Mouse (Mus musculus) liver, embryonic 18 days (tissue): Measurements from ENCODE around the gene Cd274. TPM values are rescaled to one million over a fixed set of nuclear protein-coding genes. Genes with fewer than 3 reads are reported as not detected.

Source experiments
- polyA plus RNA-seq: library from polyadenylated mRNA; depleted of rRNA; stranded (reverse); fragments of >200 nt; gene quantifications from 2 replicates; pipeline ENCODE4 v1.2.3, GENCODE M21; 2012; rRNA removed

The Cd274 gene
- 5.8 and 6.8 TPM in 2 replicates for polyA plus RNA-seq

GRCm38 (mm10) chr19:29366969-29367622, at the start of gene Cd274, which contains the start of gene Plgrkt:
TSS of gene Cd274 (plus strand) at chr19:29367455.
TSS of gene Plgrkt (minus strand) at chr19:29367390.

GRCm38 (mm10) chr19:29325053-29325851, 42.0 kb upstream of the Cd274 start, which contains the start of gene Insl6:
TSS of gene Insl6 (minus strand) at chr19:29325356.

GRCm38 (mm10) chr19:29334068-29334745, 33.0 kb upstream of the Cd274 start, which contains the start of gene Rln1:
TSS of gene Rln1 (minus strand) at chr19:29334670.

GRCm38 (mm10) chr19:29410619-29411018, 43.4 kb downstream of the Cd274 start, which contains the start of gene Pdcd1lg2:
TSS of gene Pdcd1lg2 (plus strand) at chr19:29410919.

Other genes with a start within 250 kb of the Cd274 start
- gene Jak2, start 115.6 kb upstream of the Cd274 start, polyA plus RNA-seq = 7.2 and 7.8 TPM in 2 replicates
- 1.2 and 1.4 TPM in 2 replicates for gene Insl6, start 42.1 kb upstream of the Cd274 start, polyA plus RNA-seq
- 0.04 TPM in 1 of 2 replicates, not detected in the other for gene Rln1, start 32.8 kb upstream of the Cd274 start, polyA plus RNA-seq
- 51.2 and 61.5 TPM in 2 replicates for gene Plgrkt, start 65 bp upstream of the Cd274 start, polyA plus RNA-seq
- 0.03 and 0.05 TPM in 2 replicates for gene Pdcd1lg2, start 43.5 kb downstream of the Cd274 start, polyA plus RNA-seq
- gene Ric1, start 154.8 kb downstream of the Cd274 start, polyA plus RNA-seq = 5.7 and 6.1 TPM in 2 replicates